ENCODE assay signal across 18 mouse cellular contexts in genomic region chr3:142219910-142220309, GRCm38 (mm10). TPM values are rescaled to one million over a fixed set of nuclear protein-coding genes. Genes with fewer than 3 reads are reported as not detected.
"Had no signal": no experiment of that assay in that cellular context is flagged by ENCODE, and none has a peak within 500 bp of the region (broad histone marks: within the 10 kb centered on the region; RNA-seq: fewer than 3 reads in every experiment).

No protein-coding gene starts in this region.

- H3K27me3 ChIP-seq: neural tube, embryonic 13.5 days; neural tube, embryonic 15.5 days; stomach, embryonic 15.5 days had no signal

- H3K9ac ChIP-seq: neural tube, embryonic 13.5 days; neural tube, embryonic 15.5 days; stomach, embryonic 15.5 days had no signal

- H3K9me3 ChIP-seq: neural tube, embryonic 13.5 days; neural tube, embryonic 15.5 days; stomach, embryonic 15.5 days had no signal

- DNase-seq: retina, postnatal 1 day; right cerebral cortex, adult 18-20 months; right cerebral cortex, postnatal 14 days; right cerebral cortex, postnatal 25 days; right cerebral cortex, postnatal 4 days; spleen, adult 18-20 months; thymus, adult 18-20 months; thymus, adult 2 months; thymus, postnatal 14 days; thymus, postnatal 25 days; thymus, postnatal 36 days; thymus, postnatal 4 days had no signal

- H3K4me3 ChIP-seq: neural tube, embryonic 13.5 days; neural tube, embryonic 15.5 days; stomach, embryonic 15.5 days had no signal

- H3K4me2 ChIP-seq: neural tube, embryonic 13.5 days; neural tube, embryonic 15.5 days; stomach, embryonic 15.5 days had no signal

- H3K27ac ChIP-seq: neural tube, embryonic 13.5 days; neural tube, embryonic 15.5 days; stomach, embryonic 15.5 days; stomach, postnatal 0 days had no signal

- H3K4me1 ChIP-seq: neural tube, embryonic 13.5 days; neural tube, embryonic 15.5 days; stomach, embryonic 15.5 days had no signal

- H3K36me3 ChIP-seq: neural tube, embryonic 13.5 days; neural tube, embryonic 15.5 days; stomach, embryonic 15.5 days had no signal

RNA-seq across cellular contexts. Expression of gene Bmpr1b, which starts 50.7 kb away (rescaled TPM):
- total RNA-seq: neutrophil, adult 5-6 weeks had no signal
- polyA plus RNA-seq: small intestine, adult 2 months had no signal
